Mouse (Mus musculus) bone marrow, adult 2 months (tissue): Measurements from ENCODE around the gene Prkci.

Experiments
- CTCF ChIP-seq: fragments of 200-500 bp; IDR thresholded peaks from 2 replicates; pipeline ENCODE4 v1.5.1; 2011; ENCODE audit warnings: low read length, control low read depth; ENCODE audit not compliant: control insufficient read depth, insufficient read depth
- POLR2A ChIP-seq: fragments of 200-500 bp; IDR thresholded peaks from 2 replicates; pipeline ENCODE4 v1.6.1; 2011; ENCODE audit warnings: low read depth, mild to moderate bottlenecking, control low read depth, low read length, borderline replicate concordance; ENCODE audit not compliant: control insufficient read depth

- TF ChIP-seq CTCF (no peak), POLR2A (peak; percentile 8; the same call in 1 of the 2 replicates)
Measured at GRCm38 (mm10) chr3:30968531-30969092, 26.9 kb upstream of the Prkci start.
